Mouse (Mus musculus): ENCODE data around the gene Fbxl17. TPM values are rescaled to one million over a fixed set of nuclear protein-coding genes. Genes with fewer than 3 reads are reported as not detected.

Gene Fbxl17
- total and polyA plus RNA-seq, 3 experiments: 5.0 to 9.7 TPM; not detected in 1

DNA sequence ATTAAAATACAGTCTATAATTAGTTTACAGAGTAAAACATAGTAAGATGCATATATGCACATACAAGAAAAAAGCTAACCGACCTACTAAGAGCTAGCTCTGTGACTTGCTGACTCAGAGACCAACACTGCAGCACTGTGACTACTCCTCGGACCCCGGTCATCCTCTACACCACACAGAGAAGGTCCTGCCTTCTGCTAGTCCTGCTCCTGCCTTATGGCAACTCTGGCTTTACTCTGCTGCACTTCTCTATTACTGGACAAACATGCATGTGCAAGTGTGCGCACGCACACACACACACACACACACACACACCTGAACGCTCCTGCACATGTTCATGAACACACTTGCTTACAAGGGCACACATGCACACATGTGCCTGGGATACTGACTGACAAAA is 62.4 kb downstream of the Fbxl17 start:
- Histone ChIP-seq H3K9ac (ENCODE audit: control insufficient read depth, low read depth, low read length, poor library complexity, severe bottlenecking) (no peak overlapping the region), H3K4me1 (ENCODE audit: control insufficient read depth in 1 of 2, insufficient read depth in 2 of 2, low read length in 2 of 2) (0 out of 4 replicates have a peak, but pooled peaks cover 0 to 3% of the 10 kb centered on the region in 2 experiments), H3K9me3 (replicated peaks; ENCODE audit: insufficient read depth, low read length) (no peaks in the 10 kb centered on the region), H3K79me2 (ENCODE audit: control insufficient read depth, insufficient read depth, low read length, poor library complexity) (no peaks in the 10 kb centered on the region), H3K4me3 (ENCODE audit: control insufficient read depth in 1 of 2, insufficient read depth in 1 of 2, low read depth in 2 of 2, low read length in 2 of 2) (no peak overlapping the region), H3K27ac (ENCODE audit: control insufficient read depth, low read depth, low read length) (no peak overlapping the region), H3K27me3 (ENCODE audit: control insufficient read depth in 1 of 2, insufficient read depth in 2 of 2, low read length in 2 of 2) (no peaks in the 10 kb centered on the region), H3K36me3 (ENCODE audit: control insufficient read depth in 1 of 2, insufficient read depth in 2 of 2, low read length in 2 of 2) (peaks cover 0 to 2% of the 10 kb centered on the region in 2 experiments; a peak in 3 of 4 replicates)
- TF ChIP-seq SIN3A (IDR thresholded peaks at IDR 0.05; ENCODE audit: low read length): no peak
- TF ChIP-seq ZC3H11A (IDR thresholded peaks at IDR 0.05; ENCODE audit: low read depth, low read length): no peak
- TF ChIP-seq ZKSCAN1 (IDR thresholded peaks at IDR 0.05; ENCODE audit: low read depth, low read length): no peak
- no peak for TF ChIP-seq CHD1 (IDR thresholded peaks at IDR 0.05; ENCODE audit: low read depth, low read length)
- no peak for TF ChIP-seq ZMIZ1 (IDR thresholded peaks at IDR 0.05; ENCODE audit: low read depth, low read length)
- TF ChIP-seq RAD21 (IDR thresholded peaks at IDR 0.05; ENCODE audit: low read depth, low read length): no peak
- TF ChIP-seq RCOR1 (IDR thresholded peaks at IDR 0.05; ENCODE audit: low read depth, low read length): no peak
- no peak for TF ChIP-seq MXI1 (IDR thresholded peaks at IDR 0.05; ENCODE audit: low read depth, low read length)
- TF ChIP-seq ELF1 (IDR thresholded peaks at IDR 0.05; ENCODE audit: low read depth, low read length): no peak
- TF ChIP-seq MYC (IDR thresholded peaks at IDR 0.05; ENCODE audit: low read depth, low read length): no peak
- TF ChIP-seq EP300 (IDR thresholded peaks at IDR 0.05; ENCODE audit: low read depth in 1 of 2, low read length in 2 of 2): no peak
- DNase-seq (ENCODE audit: low read depth, low spot score): no peak

GRCm38 (mm10) chr17:63434081-63434480 is 65.7 kb downstream of the Fbxl17 start:
- H3K36me3 ChIP-seq (ENCODE audit: control insufficient read depth in 1 of 2, insufficient read depth in 2 of 2, low read length in 2 of 2): peaks cover 0 to 15% of the 10 kb centered on the region in 2 experiments; a peak in 3 of 4 replicates
- no peak overlapping the region for H3K27ac ChIP-seq (ENCODE audit: control insufficient read depth, low read depth, low read length)
- H3K79me2 ChIP-seq (ENCODE audit: control insufficient read depth, insufficient read depth, low read length, poor library complexity): no peaks in the 10 kb centered on the region
- no peaks in the 10 kb centered on the region for H3K9me3 ChIP-seq (replicated peaks; ENCODE audit: insufficient read depth, low read length)
- no peak overlapping the region for H3K9ac ChIP-seq (ENCODE audit: control insufficient read depth, low read depth, low read length, poor library complexity, severe bottlenecking)
- TF ChIP-seq ZC3H11A (IDR thresholded peaks at IDR 0.05; ENCODE audit: low read depth, low read length): peak; percentile 42
- peak; percentile 15 to 64 (median 17); a peak in 4 of 6 replicates for TF ChIP-seq CTCF (IDR thresholded peaks at IDR 0.05 in 2 of 3, conservative IDR thresholded peaks at IDR 0.05 in 1 of 3; ENCODE audit: control insufficient read depth in 1 of 3, insufficient read depth in 1 of 3, low read depth in 2 of 3, low read length in 3 of 3, poor library complexity in 1 of 3, severe bottlenecking in 1 of 3)
- no peak for TF ChIP-seq KAT2A (conservative IDR thresholded peaks at IDR 0.05; ENCODE audit: low read depth, low read length)
- TF ChIP-seq SMC3 (IDR thresholded peaks at IDR 0.05; ENCODE audit: low read depth, low read length): peak; percentile 40
- no peak for TF ChIP-seq USF1 (IDR thresholded peaks at IDR 0.05; ENCODE audit: low read depth, low read length)
- TF ChIP-seq SIN3A (IDR thresholded peaks at IDR 0.05; ENCODE audit: low read length): no peak
- TF ChIP-seq RAD21 (IDR thresholded peaks at IDR 0.05; ENCODE audit: low read depth, low read length): peak; percentile 59
- H3K4me3 ChIP-seq (ENCODE audit: control insufficient read depth in 1 of 2, insufficient read depth in 1 of 2, low read depth in 2 of 2, low read length in 2 of 2): no peak overlapping the region
- peak; percentile 37 for DNase-seq (ENCODE audit: low read depth, low spot score)
- H3K4me1 ChIP-seq (ENCODE audit: control insufficient read depth in 1 of 2, insufficient read depth in 2 of 2, low read length in 2 of 2): peaks cover 4 to 18% of the 10 kb centered on the region in 2 experiments; a peak in 3 of 4 replicates
- H3K27me3 ChIP-seq (ENCODE audit: control insufficient read depth in 1 of 2, insufficient read depth in 2 of 2, low read length in 2 of 2): no peaks in the 10 kb centered on the region

Data from MEL (cell line).